Mouse (Mus musculus) cerebellum, postnatal 36 days (tissue): ENCODE results near the gene Elof1.
A peak's percentile ranks its signal among the peaks of the same experiment; 100 is the strongest.

Experiments used
- DNase-seq, 2 experiments: peaks; one replicate each; pipeline ENCODE4 v3.0.0; 2021 to 2022; ENCODE audit warnings: mixed read lengths in 2 of 2

Elof1 gene

GRCm38 (mm10) chr9:22135644-22136390 is 18.8 kb upstream of the Elof1 start, which contains the start of gene Acp5:
Gene Acp5, minus strand, starts transcription at chr9:22135711.
- DNase-seq: no peak

- no peak for DNase-seq
Observed at GRCm38 (mm10) chr9:22134988-22135643, 18.1 kb upstream of the Elof1 start.

GRCm38 (mm10) chr9:22134246-22134890 is 17.4 kb upstream of the Elof1 start:
- DNase-seq: no peak

GRCm38 (mm10) chr9:22132220-22132619 is 15.2 kb upstream of the Elof1 start:
- no peak for DNase-seq

- no peak for DNase-seq
Observed at GRCm38 (mm10) chr9:22131226-22131981, 14.4 kb upstream of the Elof1 start.

GRCm38 (mm10) chr9:22125246-22126027 is 8.5 kb upstream of the Elof1 start:
- DNase-seq: no peak

GRCm38 (mm10) chr9:22124169-22124568 is 7.2 kb upstream of the Elof1 start:
- DNase-seq: no peak

GRCm38 (mm10) chr9:22123069-22123609 is 6.2 kb upstream of the Elof1 start:
- DNase-seq: no peak

- no peak for DNase-seq
Observed at GRCm38 (mm10) chr9:22122005-22122404, 5.0 kb upstream of the Elof1 start.

- no peak for DNase-seq
Observed at GRCm38 (mm10) chr9:22121545-22121944, 4.6 kb upstream of the Elof1 start.

- no peak for DNase-seq
Observed at GRCm38 (mm10) chr9:22119543-22119942, 2.6 kb upstream of the Elof1 start.

- peak; percentile 60 to 69 for DNase-seq
Observed at GRCm38 (mm10) chr9:22117754-22118456, 933 bp upstream of the Elof1 start.

GRCm38 (mm10) chr9:22116086-22116485 is 886 bp downstream of the Elof1 start:
- DNase-seq: no peak

GRCm38 (mm10) chr9:22115635-22116034 is 1.3 kb downstream of the Elof1 start:
- no peak for DNase-seq

- DNase-seq: no peak
Observed at GRCm38 (mm10) chr9:22108194-22108593, 8.8 kb downstream of the Elof1 start.

GRCm38 (mm10) chr9:22099922-22100321 is 17.1 kb downstream of the Elof1 start:
- DNase-seq: no peak

- peak in 1 of 2 experiments; percentile 20 for DNase-seq
Observed at GRCm38 (mm10) chr9:22098993-22099696, 17.8 kb downstream of the Elof1 start, which contains the start of gene Cnn1. Gene Cnn1, plus strand, starts transcription at chr9:22099216.

- peak; percentile 88 to 89 for DNase-seq
Observed at GRCm38 (mm10) chr9:22095854-22096307, 21.1 kb downstream of the Elof1 start.

- DNase-seq: no peak
Observed at GRCm38 (mm10) chr9:22092746-22093145, 24.2 kb downstream of the Elof1 start.

- no peak for DNase-seq
Observed at GRCm38 (mm10) chr9:22089986-22090385, 27.0 kb downstream of the Elof1 start.
